Mouse (Mus musculus): Measurements from ENCODE around the gene Gm28035. TPM values are rescaled to one million over a fixed set of nuclear protein-coding genes. Genes with fewer than 3 reads are reported as not detected.

Gm28035 gene
- total RNA-seq (2021) = 1.5 and 2.9 TPM in 2 replicates
- long read RNA-seq, partial matches to known transcripts = 0 of 3 reads
- long read RNA-seq, other reads (novel, unspliced or antisense) = 3 of 3 reads

GRCm38 (mm10) chr2:30240267-30240666, at the start of gene Gm28035:
Gm28035 (plus strand) TSS chr2:30240567.
- DNase-seq = no peak

GRCm38 (mm10) chr2:30191790-30192580, 48.4 kb upstream of the Gm28035 start:
- DNase-seq = no peak

GRCm38 (mm10) chr2:30194656-30195055, 45.7 kb upstream of the Gm28035 start:
- DNase-seq = no peak

GRCm38 (mm10) chr2:30198021-30198420, 42.3 kb upstream of the Gm28035 start:
- DNase-seq = no peak

- no peak for DNase-seq
These were observed 40.4 kb upstream of the Gm28035 start for GRCm38 (mm10) chr2:30199984-30200383.

GRCm38 (mm10) chr2:30200388-30200925, 39.9 kb upstream of the Gm28035 start:
- DNase-seq = no peak

GRCm38 (mm10) chr2:30203439-30203838, 36.9 kb upstream of the Gm28035 start:
- DNase-seq = no peak

- DNase-seq = peak; percentile 24
These were observed 35.1 kb upstream of the Gm28035 start for GRCm38 (mm10) chr2:30205255-30205628.

GRCm38 (mm10) chr2:30205629-30206357, 34.6 kb upstream of the Gm28035 start, which contains the start of gene Kyat1:
Kyat1 (minus strand) TSS chr2:30205847.
- peak; percentile 92 for DNase-seq

- DNase-seq = no peak
These were observed 33.0 kb upstream of the Gm28035 start for GRCm38 (mm10) chr2:30207401-30207800.

- DNase-seq = no peak
These were observed 32.5 kb upstream of the Gm28035 start for GRCm38 (mm10) chr2:30207886-30208285.

- DNase-seq = no peak
These were observed 28.8 kb upstream of the Gm28035 start for GRCm38 (mm10) chr2:30211408-30212168.

GRCm38 (mm10) chr2:30212169-30212545, 28.2 kb upstream of the Gm28035 start:
- DNase-seq = no peak

GRCm38 (mm10) chr2:30212951-30213350, 27.4 kb upstream of the Gm28035 start:
- no peak for DNase-seq

- DNase-seq = no peak
These were observed 25.6 kb upstream of the Gm28035 start for GRCm38 (mm10) chr2:30214745-30215144.

GRCm38 (mm10) chr2:30215493-30215892, 24.9 kb upstream of the Gm28035 start:
- no peak for DNase-seq

GRCm38 (mm10) chr2:30216293-30216692, 24.1 kb upstream of the Gm28035 start:
- DNase-seq = no peak

GRCm38 (mm10) chr2:30235593-30235992, 4.8 kb upstream of the Gm28035 start:
- DNase-seq = no peak

- no peak for DNase-seq
These were observed 3.8 kb upstream of the Gm28035 start for GRCm38 (mm10) chr2:30236426-30237198.

- peak; percentile 100 for DNase-seq
These were observed 3.0 kb upstream of the Gm28035 start, which contains the start of gene Lrrc8a for GRCm38 (mm10) chr2:30237199-30237880. Lrrc8a (plus strand) TSS chr2:30237715.

GRCm38 (mm10) chr2:30237881-30238280, 2.5 kb upstream of the Gm28035 start:
- peak; percentile 81 for DNase-seq

Measured in adrenal gland, postnatal 25 days (tissue).